Mouse (Mus musculus): ENCODE measurements around the gene Mospd2.

The Mospd2 gene

GRCm38 (mm10) chrX:164980193-164980775, at the start of gene Mospd2, which contains the start of gene Fancb:
Gene Mospd2 (minus strand): TSS chrX:164980375.
Gene Fancb (plus strand): TSS chrX:164980592.
- DNase-seq (ENCODE audit: low read depth, low spot score) = peak; percentile 90

- DNase-seq (ENCODE audit: low read depth, low spot score) = no peak
Observed at GRCm38 (mm10) chrX:165004779-165005324, 24.7 kb upstream of the Mospd2 start, which contains the start of gene Gm17604. Gene Gm17604 (minus strand): TSS chrX:165004829.

- no peak for DNase-seq (ENCODE audit: low read depth, low spot score)
Observed at GRCm38 (mm10) chrX:165003141-165003540, 23.0 kb upstream of the Mospd2 start.

GRCm38 (mm10) chrX:164978866-164979265, 1.3 kb downstream of the Mospd2 start:
- DNase-seq (ENCODE audit: low read depth, low spot score) = no peak

GRCm38 (mm10) chrX:164971206-164971605, 9.0 kb downstream of the Mospd2 start:
- no peak for DNase-seq (ENCODE audit: low read depth, low spot score)

GRCm38 (mm10) chrX:164965750-164966448, 14.3 kb downstream of the Mospd2 start:
- no peak for DNase-seq (ENCODE audit: low read depth, low spot score)

GRCm38 (mm10) chrX:164952601-164953375, 27.4 kb downstream of the Mospd2 start:
- DNase-seq (ENCODE audit: low read depth, low spot score) = peak; percentile 1

- DNase-seq (ENCODE audit: low read depth, low spot score) = peak; percentile 1
Observed at GRCm38 (mm10) chrX:164951858-164952576, 28.2 kb downstream of the Mospd2 start.

- DNase-seq (ENCODE audit: low read depth, low spot score) = no peak
Observed at GRCm38 (mm10) chrX:164941540-164941939, 38.6 kb downstream of the Mospd2 start.

- DNase-seq (ENCODE audit: low read depth, low spot score) = no peak
Observed at GRCm38 (mm10) chrX:164912993-164913392, 67.2 kb downstream of the Mospd2 start.

- DNase-seq (ENCODE audit: low read depth, low spot score) = no peak
Observed at GRCm38 (mm10) chrX:164912186-164912585, 68.0 kb downstream of the Mospd2 start.

GRCm38 (mm10) chrX:164901847-164902246, 78.3 kb downstream of the Mospd2 start:
- DNase-seq (ENCODE audit: low read depth, low spot score) = no peak

GRCm38 (mm10) chrX:164899805-164900204, 80.4 kb downstream of the Mospd2 start:
- DNase-seq (ENCODE audit: low read depth, low spot score) = no peak

- DNase-seq (ENCODE audit: low read depth, low spot score) = no peak
Observed at GRCm38 (mm10) chrX:164886260-164886659, 93.9 kb downstream of the Mospd2 start.
